Mouse (Mus musculus): ENCODE results near the gene Mospd2. TPM values are rescaled to one million over a fixed set of nuclear protein-coding genes. Genes with fewer than 3 reads are reported as not detected.

The Mospd2 gene
- 10 to 100 TPM; 11.6 to 12.6 TPM for total RNA-seq (2021)
- long read RNA-seq, experiment 1, partial matches to known transcripts = 0 of 4 reads
- long read RNA-seq, experiment 1, other reads (novel, unspliced or antisense) = 0 of 4 reads
- long read RNA-seq, experiment 2, partial matches to known transcripts = 0 of 8 reads
- long read RNA-seq, experiment 2, other reads (novel, unspliced or antisense) = 1 of 8 reads

DNA sequence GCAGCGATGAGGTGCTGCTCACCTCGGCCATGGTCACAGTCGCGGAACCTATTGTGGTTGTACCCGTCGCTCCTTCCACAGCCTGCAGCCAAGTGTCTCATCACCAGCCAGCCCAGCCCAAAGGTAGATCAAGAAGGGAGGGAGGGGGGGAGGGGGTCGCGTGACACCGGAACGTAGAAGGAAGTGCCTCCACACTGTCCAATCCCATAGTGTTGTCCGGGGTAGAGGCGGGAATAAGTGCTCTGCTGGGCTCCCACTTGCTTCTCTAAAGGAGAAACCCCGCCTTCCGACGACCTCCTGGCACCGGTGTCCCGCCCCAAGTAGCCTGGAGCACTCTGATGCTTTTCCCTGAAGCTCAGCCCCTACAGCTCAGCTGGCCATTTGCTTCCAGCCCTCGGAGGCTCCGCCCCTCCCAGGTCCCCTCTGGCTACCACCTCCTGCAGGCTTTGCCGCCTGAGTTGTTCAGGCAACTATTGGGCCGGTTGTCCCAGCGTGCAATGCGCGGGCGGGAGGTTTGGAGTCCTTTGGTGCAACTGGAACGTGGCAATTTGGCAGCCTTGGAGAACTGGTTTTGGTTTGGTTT is at the start of gene Mospd2, which contains the start of gene Fancb:
Gene Mospd2, minus strand, starts transcription at position 183 of the 583 bp plus-strand sequence.
Gene Fancb, plus strand, starts transcription at position 400 of the 583 bp plus-strand sequence.
- peak; percentile 72 for DNase-seq

DNA sequence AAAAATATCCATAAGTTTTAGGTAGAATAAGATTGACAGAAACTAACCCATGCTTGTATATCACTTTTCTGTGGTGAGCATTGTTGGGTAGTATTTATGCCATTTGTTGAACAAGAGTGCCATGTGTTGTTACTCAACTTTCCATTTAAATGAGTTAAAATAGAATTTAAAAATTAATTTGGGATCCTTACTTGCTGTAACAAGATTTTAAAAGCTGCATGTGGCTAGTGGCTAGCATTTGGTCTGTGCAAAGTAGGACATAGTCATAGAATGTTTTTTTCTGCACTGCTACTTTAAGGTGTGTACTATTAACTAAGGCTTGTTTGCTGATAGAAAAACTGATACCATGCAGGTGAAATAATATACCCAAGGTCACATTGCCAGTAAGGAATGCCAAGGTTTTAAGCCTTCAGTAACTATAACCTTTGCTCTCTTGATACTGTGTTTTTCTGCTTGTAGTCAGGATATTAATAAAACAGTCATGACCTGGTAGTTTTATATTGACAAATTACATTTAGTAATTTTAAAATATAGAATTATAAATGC is 24.7 kb upstream of the Mospd2 start, which contains the start of gene Gm17604:
Gene Gm17604, minus strand, starts transcription at position 51 of the 546 bp plus-strand sequence.
- DNase-seq = no peak

- DNase-seq = no peak
Measured at GRCm38 (mm10) chrX:165003141-165003540, 23.0 kb upstream of the Mospd2 start.

- DNase-seq = no peak
Measured at GRCm38 (mm10) chrX:164978866-164979265, 1.3 kb downstream of the Mospd2 start.

- no peak for DNase-seq
Measured at GRCm38 (mm10) chrX:164971206-164971605, 9.0 kb downstream of the Mospd2 start.

GRCm38 (mm10) chrX:164965750-164966448 is 14.3 kb downstream of the Mospd2 start:
- DNase-seq = no peak

GRCm38 (mm10) chrX:164952601-164953375 is 27.4 kb downstream of the Mospd2 start:
- DNase-seq = no peak

- DNase-seq = no peak
Measured at GRCm38 (mm10) chrX:164951858-164952576, 28.2 kb downstream of the Mospd2 start.

- no peak for DNase-seq
Measured at GRCm38 (mm10) chrX:164941540-164941939, 38.6 kb downstream of the Mospd2 start.

DNA sequence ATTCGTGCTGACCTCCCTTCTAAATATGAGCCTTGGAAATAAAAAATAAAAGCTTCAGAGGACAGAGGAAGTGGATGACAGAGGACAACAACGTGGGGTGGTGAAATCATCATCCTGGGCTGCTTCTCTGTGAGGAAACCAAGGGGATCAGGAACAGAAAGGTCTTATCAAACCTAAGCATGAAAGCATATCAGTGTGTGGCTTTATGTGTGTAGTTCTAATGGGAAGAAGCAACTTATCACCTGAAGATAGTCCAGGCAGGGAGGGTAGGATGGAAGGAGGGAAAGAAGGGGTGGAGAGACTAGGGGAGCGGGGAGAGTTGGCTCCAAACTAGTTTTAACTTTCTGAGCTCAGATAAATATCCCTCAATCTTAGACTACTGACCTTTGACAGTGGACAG is 67.2 kb downstream of the Mospd2 start:
- no peak for DNase-seq

GRCm38 (mm10) chrX:164912186-164912585 is 68.0 kb downstream of the Mospd2 start:
- DNase-seq = no peak

DNA sequence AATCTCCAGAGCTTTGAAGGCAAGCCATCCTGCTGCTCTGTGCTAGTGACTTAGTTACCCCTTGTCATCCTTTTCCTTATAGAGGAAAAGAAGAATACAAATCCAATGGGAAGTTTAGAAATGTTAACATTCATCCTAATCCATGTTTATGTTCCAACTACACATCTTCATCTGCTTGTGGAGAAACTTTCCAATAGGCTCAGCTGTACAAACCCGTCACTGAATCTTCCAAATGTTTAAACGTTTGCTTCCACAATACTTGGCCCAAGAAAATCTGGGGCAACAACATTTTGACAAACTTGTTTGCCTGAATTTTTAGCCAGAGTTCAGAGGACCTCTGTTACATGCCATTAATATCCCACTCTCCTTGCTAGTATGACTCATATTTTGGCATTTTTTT is 78.3 kb downstream of the Mospd2 start:
- no peak for DNase-seq

DNA sequence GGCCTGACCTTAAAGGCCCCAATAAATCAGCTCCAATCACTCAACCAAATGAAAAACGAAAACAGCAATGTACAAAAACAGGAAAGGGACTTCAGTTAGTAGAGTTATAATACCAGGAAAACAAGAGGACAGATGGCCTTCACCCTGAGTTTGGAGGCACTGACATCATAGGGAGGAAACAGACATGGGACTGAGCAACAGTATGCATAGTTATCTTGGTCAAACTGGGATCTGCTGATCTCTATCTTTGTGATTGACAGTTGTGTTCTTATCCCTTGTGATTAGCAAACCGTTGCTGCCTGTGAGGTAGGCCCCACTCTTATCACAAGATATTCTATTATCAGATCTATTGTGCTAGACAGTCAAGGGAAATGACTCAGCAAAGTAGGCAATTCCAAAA is 80.4 kb downstream of the Mospd2 start:
- no peak for DNase-seq

GRCm38 (mm10) chrX:164886260-164886659 is 93.9 kb downstream of the Mospd2 start:
- DNase-seq = no peak

Other genes with a start within 250 kb of the Mospd2 start
- gene Fancb, start 217 bp upstream of the Mospd2 start, total RNA-seq (2021) = 1 to 10 TPM in 1 of 2 experiments, under 1 TPM in 1; 0.78 to 1.2 TPM
- gene Gm17604, start 24.5 kb upstream of the Mospd2 start, total RNA-seq (2021) = not detected